Mouse (Mus musculus) CH12.LX (cell line): ENCODE measurements around the gene Nt5c2. TPM values are rescaled to one million over a fixed set of nuclear protein-coding genes. Genes with fewer than 3 reads are reported as not detected.

Experiments
- DNase-seq: peaks from one replicate; pipeline ENCODE4 v3.0.0-alpha.2; 2013; ENCODE audit errors: extremely low read depth
- H3K27ac ChIP-seq: 2 replicates; pipeline ENCODE4 v1.5.1; 2012; ENCODE audit warnings: low read depth, mild to moderate bottlenecking, control low read depth, moderate library complexity; ENCODE audit not compliant: insufficient read depth
- H3K27me3 ChIP-seq: replicated peaks from 2 replicates; pipeline ENCODE3; 2012; ENCODE audit warnings: inconsistent platforms
- H3K36me3 ChIP-seq, 2 experiments: replicated peaks in 1 of 2; 2 replicates each; pipeline versions ENCODE3 to v1.6.1; 2012; ENCODE audit warnings: inconsistent platforms in 1 of 2, low read length in 1 of 2, mild to moderate bottlenecking in 1 of 2, mixed read lengths in 1 of 2, moderate library complexity in 1 of 2; ENCODE audit not compliant: control insufficient read depth in 1 of 2, insufficient read depth in 1 of 2
- H3K4me1 ChIP-seq, 2 experiments: 2 replicates each; pipeline ENCODE4 v1.6.1; 2012; ENCODE audit warnings: inconsistent platforms in 1 of 2, moderate library complexity in 1 of 2; ENCODE audit not compliant: insufficient read depth in 2 of 2, control insufficient read depth in 1 of 2
- H3K4me2 ChIP-seq: 2 replicates; pipeline ENCODE4 v1.6.1; 2012; ENCODE audit warnings: low read depth, mild to moderate bottlenecking, control low read depth; ENCODE audit not compliant: poor library complexity, insufficient read depth, severe bottlenecking
- H3K4me3 ChIP-seq, 3 experiments: fragments of 150-350 bp in 1 of 3; sonication (generic) in 1 of 3; replicated peaks in 1 of 3; 2 replicates each; pipeline versions ENCODE3 to v1.5.1; 2011 to 2012; ENCODE audit warnings: low read depth in 2 of 3, low read length in 2 of 3, mild to moderate bottlenecking in 2 of 3, moderate library complexity in 2 of 3, control low read depth in 1 of 3, improper control_type of control experiment in 1 of 3, inconsistent platforms in 1 of 3, mixed read lengths in 1 of 3; ENCODE audit not compliant: poor library complexity in 1 of 3
- H3K79me2 ChIP-seq: replicated peaks from 2 replicates; pipeline ENCODE4 v1.6.1; 2012; ENCODE audit warnings: mild to moderate bottlenecking, moderate library complexity; ENCODE audit not compliant: control insufficient read depth, poor library complexity, insufficient read depth, severe bottlenecking; ENCODE audit errors: extremely low read depth
- H3K9ac ChIP-seq: 2 replicates; pipeline ENCODE4 v1.6.1; 2012; ENCODE audit warnings: low read depth, mild to moderate bottlenecking, control low read depth, moderate library complexity; ENCODE audit not compliant: insufficient read depth
- H3K9me3 ChIP-seq: replicated peaks from 2 replicates; pipeline ENCODE3; 2012; ENCODE audit warnings: low read length, inconsistent platforms, mixed read lengths
- BHLHE40 ChIP-seq: IDR thresholded peaks from 2 replicates; pipeline ENCODE4 v1.6.1; 2011; ENCODE audit warnings: mild to moderate bottlenecking, low read depth, low read length, improper control_type of control experiment
- CHD1 ChIP-seq: IDR thresholded peaks from 2 replicates; pipeline ENCODE4 v1.6.1; 2012; ENCODE audit warnings: low read depth, low read length, improper control_type of control experiment, inconsistent platforms
- CHD2 ChIP-seq: IDR thresholded peaks from 2 replicates; pipeline ENCODE4 v1.6.1; 2011; ENCODE audit warnings: low read length, improper control_type of control experiment
- CTCF ChIP-seq, 2 experiments: IDR thresholded peaks in 1 of 2; conservative IDR thresholded peaks in 1 of 2; 2 replicates each; pipeline ENCODE4 v1.5.1; 2011 to 2012; ENCODE audit warnings: low read depth in 2 of 2, low read length in 2 of 2, improper control_type of control experiment in 1 of 2, inconsistent platforms in 1 of 2, mild to moderate bottlenecking in 1 of 2, moderate library complexity in 1 of 2
- E2F4 ChIP-seq: IDR thresholded peaks from 2 replicates; pipeline ENCODE4 v1.6.1; 2011; ENCODE audit warnings: low read depth, low read length, improper control_type of control experiment; ENCODE audit not compliant: insufficient replicate concordance
- EP300 ChIP-seq: IDR thresholded peaks from 2 replicates; pipeline ENCODE4 v1.6.1; 2011; ENCODE audit warnings: low read length, improper control_type of control experiment
- HCFC1 ChIP-seq: IDR thresholded peaks from 2 replicates; pipeline ENCODE4 v1.6.1; 2012; ENCODE audit warnings: low read depth, mild to moderate bottlenecking, inconsistent platforms, low read length, improper control_type of control experiment
- JUN ChIP-seq: IDR thresholded peaks from 2 replicates; pipeline ENCODE4 v1.6.1; 2011; ENCODE audit warnings: low read depth, mild to moderate bottlenecking, low read length, improper control_type of control experiment, moderate library complexity; ENCODE audit not compliant: insufficient read depth
- JUND ChIP-seq: conservative IDR thresholded peaks from 2 replicates; pipeline ENCODE4 v1.6.1; 2011; ENCODE audit warnings: low read depth, low read length, improper control_type of control experiment
- MAFK ChIP-seq: IDR thresholded peaks from 2 replicates; pipeline ENCODE4 v1.6.1; 2011; ENCODE audit warnings: low read length, improper control_type of control experiment; ENCODE audit not compliant: insufficient replicate concordance
- MXI1 ChIP-seq: IDR thresholded peaks from 2 replicates; pipeline ENCODE4 v1.6.1; 2011; ENCODE audit warnings: mild to moderate bottlenecking, low read depth, low read length, improper control_type of control experiment
- NRF1 ChIP-seq: IDR thresholded peaks from 2 replicates; pipeline ENCODE4 v1.6.1; 2014; ENCODE audit warnings: low read depth, mild to moderate bottlenecking, inconsistent platforms, low read length, improper control_type of control experiment, moderate library complexity
- POLR2A ChIP-seq: IDR thresholded peaks from 2 replicates; pipeline ENCODE4 v1.6.1; 2011; ENCODE audit warnings: low read depth, mild to moderate bottlenecking, improper control_type of control experiment, low read length
- RCOR1 ChIP-seq: conservative IDR thresholded peaks from 2 replicates; pipeline ENCODE4 v1.6.1; 2012; ENCODE audit warnings: low read depth, mild to moderate bottlenecking, inconsistent platforms, low read length, improper control_type of control experiment
- SIN3A ChIP-seq: IDR thresholded peaks from 2 replicates; pipeline ENCODE4 v1.6.1; 2012; ENCODE audit warnings: low read length, improper control_type of control experiment, inconsistent platforms
- USF1 ChIP-seq: IDR thresholded peaks from 2 replicates; pipeline ENCODE4 v1.6.1; 2014; ENCODE audit warnings: low read depth, mild to moderate bottlenecking, inconsistent platforms, low read length, improper control_type of control experiment
- ZC3H11A ChIP-seq: IDR thresholded peaks from 2 replicates; pipeline ENCODE4 v1.6.1; 2012; ENCODE audit warnings: low read depth, mild to moderate bottlenecking, inconsistent platforms, low read length, improper control_type of control experiment
- ZMIZ1 ChIP-seq: IDR thresholded peaks from 2 replicates; pipeline ENCODE4 v1.6.1; 2012; ENCODE audit warnings: low read depth, mild to moderate bottlenecking, inconsistent platforms, low read length, improper control_type of control experiment
- dilution Hi-C: fragments of 300-500 bp; cut with MboI; formaldehyde crosslinking; loops from 2 replicates; pipeline ENCODE4 v1.14.3; 2020; ENCODE audit warnings: low sequenced_read_pairs; ENCODE audit not compliant: extremely low pct_unique_long_range_greater_than_20kb, extremely low pct_ligation_motif_present
- in situ Hi-C: fragments of 300-500 bp; cut with MboI; formaldehyde crosslinking; loops from 3 replicates; pipeline ENCODE4 v1.14.3; 2019; ENCODE audit warnings: low sequenced_read_pairs, low pct_ligation_motif_present, low pct_unique_long_range_greater_than_20kb, mixed read lengths
- polyA plus RNA-seq: library from polyadenylated mRNA; unstranded; fragments of >175 nt; gene quantifications from 2 replicates; pipeline ENCODE4 v1.2.1, GENCODE M21; 2012; ENCODE audit warnings: low read depth; ENCODE audit not compliant: insufficient read length
- total RNA-seq, 2 experiments: library from RNA; depleted of rRNA; stranded (reverse); fragments of 300-350 nt in 1 of 2; fragments of >200 nt in 1 of 2; gene quantifications; 2 replicates each; pipeline ENCODE4 v1.2.3; 2012 to 2014

The Nt5c2 gene
- total and polyA plus RNA-seq, 3 experiments: 15.1 to 62.9 (median 21.1) TPM

GRCm38 (mm10) chr19:46959536-46959935 is 55.4 kb downstream of the Nt5c2 start:
- Histone ChIP-seq H3K9ac (0 out of 2 replicates have a peak overlapping the region, but pooled peaks have one; percentile 97), H3K4me3 (peak overlapping the region in 1 of 3 experiments; percentile 84), H3K36me3 (peaks cover 0 to 26% of the 10 kb centered on the region in 2 experiments), H3K79me2 (peaks cover 34% of the 10 kb centered on the region), H3K27ac (no peak overlapping the region), H3K4me1 (peaks cover 3 to 42% of the 10 kb centered on the region in 2 experiments; a peak in 3 of 4 replicates), H3K27me3 (no peaks in the 10 kb centered on the region), H3K4me2 (peak overlapping the region; percentile 97; the same call in 1 of the 2 replicates), H3K9me3 (no peaks in the 10 kb centered on the region)
- dilution Hi-C loops: no loop called here
- no peak for DNase-seq
- TF ChIP-seq MAFK (no peak), CHD1 (no peak), SIN3A (0 out of 2 replicates have a peak, but pooled peaks have one; percentile 17), NRF1 (no peak), JUN (no peak), HCFC1 (no peak), E2F4 (no peak), RCOR1 (no peak), BHLHE40 (no peak), CHD2 (no peak), CTCF (conservative IDR thresholded peaks at IDR 0.05 in 1 of 2, IDR thresholded peaks at IDR 0.05 in 1 of 2; ENCODE audit: low read depth in 2 of 2, low read length in 2 of 2) (no peak), USF1 (no peak), POLR2A (no peak), MXI1 (no peak), EP300 (0 out of 2 replicates have a peak, but pooled peaks have one; percentile 14), ZC3H11A (no peak)
- in situ Hi-C loops: no loop called here

GRCm38 (mm10) chr19:46958566-46958965 is 56.4 kb downstream of the Nt5c2 start:
- in situ Hi-C loops: no loop called here
- no peak for DNase-seq
- Histone ChIP-seq H3K4me1 (peaks cover 3 to 40% of the 10 kb centered on the region in 2 experiments; a peak in 3 of 4 replicates), H3K36me3 (peaks cover 0 to 28% of the 10 kb centered on the region in 2 experiments), H3K4me3 (no peak overlapping the region), H3K27me3 (no peaks in the 10 kb centered on the region), H3K79me2 (peaks cover 34% of the 10 kb centered on the region), H3K9me3 (no peaks in the 10 kb centered on the region), H3K27ac (no peak overlapping the region)
- TF ChIP-seq JUN: no peak
- TF ChIP-seq JUND: no peak
- no peak for TF ChIP-seq ZMIZ1
- no peak for TF ChIP-seq CTCF (conservative IDR thresholded peaks at IDR 0.05 in 1 of 2, IDR thresholded peaks at IDR 0.05 in 1 of 2; ENCODE audit: low read depth in 2 of 2, low read length in 2 of 2)
- TF ChIP-seq, all 38 proteins: peak for 0
- Histone ChIP-seq H3K9ac (no peak overlapping the region), H3K4me2 (no peak overlapping the region)
- dilution Hi-C loops: no loop called here
